Mouse (Mus musculus): ENCODE measurements around the gene Gipc1. TPM values are rescaled to one million over a fixed set of nuclear protein-coding genes. Genes with fewer than 3 reads are reported as not detected.

Gene Gipc1
- polyA plus RNA-seq, 1 experiment, result 12.2 TPM

DNA sequence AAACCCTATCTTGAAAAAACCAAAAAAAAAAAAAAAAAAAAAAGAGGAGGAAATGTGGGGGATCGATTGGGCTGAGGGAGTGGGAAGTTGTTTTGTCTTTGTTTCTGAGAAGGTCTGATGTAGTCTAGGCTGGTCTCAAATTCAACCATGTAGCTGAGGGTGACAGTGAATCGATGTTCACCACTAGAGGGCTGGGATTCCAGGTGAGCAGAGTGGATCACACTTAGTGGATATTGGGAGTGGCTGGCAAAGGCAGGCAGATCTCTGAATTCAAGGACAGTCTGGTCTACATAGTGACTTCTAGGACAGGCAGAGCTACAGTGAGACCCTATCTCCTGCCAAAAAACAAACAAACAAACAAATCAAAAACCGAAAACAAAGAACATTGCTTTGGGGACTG lies 27.7 kb upstream of the Gipc1 start:
- Histone ChIP-seq H3K27ac (ENCODE audit: control insufficient read depth, insufficient read depth, low read depth, low read length) (no peak overlapping the region), H3K27me3 (ENCODE audit: control insufficient read depth, insufficient read depth, low read length) (no peaks in the 10 kb centered on the region), H3K36me3 (ENCODE audit: control insufficient read depth, insufficient read depth, low read length) (no peaks in the 10 kb centered on the region), H3K4me1 (ENCODE audit: control insufficient read depth, insufficient read depth, low read length) (peaks cover 6% of the 10 kb centered on the region), H3K4me3 (ENCODE audit: control insufficient read depth, low read depth, low read length) (no peak overlapping the region)
- TF ChIP-seq CTCF (IDR thresholded peaks at IDR 0.05; ENCODE audit: control insufficient read depth, insufficient read depth, insufficient replicate concordance, low read depth, low read length) (no peak), POLR2A (IDR thresholded peaks at IDR 0.05; ENCODE audit: control insufficient read depth, low read depth, low read length) (no peak)

DNA sequence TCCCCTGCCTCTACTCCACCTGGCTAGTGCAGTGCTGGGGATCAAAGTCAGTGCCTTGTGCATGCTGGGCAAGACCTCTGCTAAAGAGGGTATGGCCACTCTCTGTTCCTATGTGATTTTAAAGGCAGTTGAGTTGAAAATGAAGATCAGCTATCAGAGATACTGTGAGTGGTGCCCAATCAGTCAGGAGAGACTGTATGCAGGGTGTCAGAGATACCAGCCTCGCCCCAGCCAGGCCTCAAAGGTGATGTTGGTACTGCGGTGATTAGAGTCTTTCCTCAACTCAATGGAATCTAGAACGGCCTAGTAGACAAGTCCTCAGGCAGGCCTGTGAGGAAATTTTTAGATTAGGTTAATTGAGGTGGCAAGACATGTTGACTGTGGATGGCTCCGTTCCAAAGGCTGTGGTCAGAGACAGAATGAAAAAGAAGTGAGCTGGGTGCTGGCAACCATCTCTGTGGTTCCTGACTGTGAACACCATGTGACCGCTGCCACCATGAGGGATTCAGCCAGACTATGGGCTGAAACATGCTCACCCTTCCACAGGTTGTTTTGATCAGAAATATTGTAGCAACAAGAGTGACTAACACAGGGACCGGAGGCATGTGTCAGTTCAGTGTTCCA lies 26.7 kb upstream of the Gipc1 start:
- TF ChIP-seq CTCF (IDR thresholded peaks at IDR 0.05; ENCODE audit: control insufficient read depth, insufficient read depth, insufficient replicate concordance, low read depth, low read length) (no peak), POLR2A (IDR thresholded peaks at IDR 0.05; ENCODE audit: control insufficient read depth, low read depth, low read length) (no peak)
- H3K4me1 ChIP-seq (ENCODE audit: control insufficient read depth, insufficient read depth, low read length), result peaks cover 6% of the 10 kb centered on the region
- H3K27me3 ChIP-seq (ENCODE audit: control insufficient read depth, insufficient read depth, low read length), result no peaks in the 10 kb centered on the region
- H3K27ac ChIP-seq (ENCODE audit: control insufficient read depth, insufficient read depth, low read depth, low read length), result no peak overlapping the region
- no peaks in the 10 kb centered on the region for H3K36me3 ChIP-seq (ENCODE audit: control insufficient read depth, insufficient read depth, low read length)
- H3K4me3 ChIP-seq (ENCODE audit: control insufficient read depth, low read depth, low read length), result no peak overlapping the region

DNA sequence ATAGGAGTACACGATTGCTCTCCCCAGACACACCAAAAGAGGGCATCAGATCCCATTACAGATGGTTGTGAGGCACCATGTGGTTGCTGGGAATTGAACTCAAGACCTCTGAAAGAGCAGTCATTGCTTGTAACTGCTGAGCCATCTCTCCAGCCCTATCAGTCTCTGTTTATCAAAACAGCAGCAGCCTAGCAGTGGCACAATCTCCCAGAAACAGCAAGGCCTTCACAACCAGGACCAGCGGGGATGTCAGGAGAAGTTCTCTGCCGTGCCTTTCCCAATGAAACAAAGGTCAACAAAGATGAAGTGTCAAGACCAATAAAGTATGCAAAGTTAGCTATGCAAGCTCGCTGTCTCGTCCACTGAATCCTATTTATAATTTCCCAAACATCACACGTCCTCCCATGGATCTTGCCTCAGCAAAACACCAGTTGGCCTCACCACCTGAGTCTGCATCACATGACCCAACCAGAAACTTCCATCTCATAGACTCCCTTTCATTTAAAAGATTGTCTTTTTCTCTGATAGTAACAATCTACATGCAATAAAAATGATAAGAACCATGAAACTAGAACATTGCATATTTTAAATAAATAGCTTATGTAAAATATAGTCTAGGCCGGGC lies 20.3 kb upstream of the Gipc1 start:
- Histone ChIP-seq H3K4me1 (ENCODE audit: control insufficient read depth, insufficient read depth, low read length) (no peaks in the 10 kb centered on the region), H3K4me3 (ENCODE audit: control insufficient read depth, low read depth, low read length) (no peak overlapping the region), H3K27ac (ENCODE audit: control insufficient read depth, insufficient read depth, low read depth, low read length) (no peak overlapping the region), H3K27me3 (ENCODE audit: control insufficient read depth, insufficient read depth, low read length) (no peaks in the 10 kb centered on the region), H3K36me3 (ENCODE audit: control insufficient read depth, insufficient read depth, low read length) (no peaks in the 10 kb centered on the region)
- TF ChIP-seq POLR2A (IDR thresholded peaks at IDR 0.05; ENCODE audit: control insufficient read depth, low read depth, low read length) (no peak), CTCF (IDR thresholded peaks at IDR 0.05; ENCODE audit: control insufficient read depth, insufficient read depth, insufficient replicate concordance, low read depth, low read length) (no peak)

DNA sequence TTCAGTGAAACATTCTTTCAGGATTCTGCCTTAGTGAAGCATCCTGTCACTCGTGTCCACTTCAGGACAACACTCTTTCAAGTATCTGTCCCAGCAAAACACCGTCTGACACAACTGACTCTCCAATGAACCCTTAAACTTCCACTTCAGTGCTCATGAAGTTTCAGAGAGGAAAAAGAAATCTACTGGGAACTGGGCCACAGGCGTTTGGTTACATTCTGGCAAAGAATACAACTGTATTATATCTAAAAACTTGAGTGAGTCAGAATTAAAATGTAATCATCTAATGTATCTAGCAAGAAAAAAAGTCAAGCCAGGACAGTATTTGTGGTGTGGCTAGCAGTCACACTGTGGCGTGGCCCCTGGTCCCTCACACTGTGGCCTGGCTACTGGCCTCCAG lies 13.6 kb upstream of the Gipc1 start:
- H3K36me3 ChIP-seq (ENCODE audit: control insufficient read depth, insufficient read depth, low read length), result no peaks in the 10 kb centered on the region
- H3K4me1 ChIP-seq (ENCODE audit: control insufficient read depth, insufficient read depth, low read length), result no peaks in the 10 kb centered on the region
- no peak overlapping the region for H3K27ac ChIP-seq (ENCODE audit: control insufficient read depth, insufficient read depth, low read depth, low read length)
- TF ChIP-seq POLR2A (IDR thresholded peaks at IDR 0.05; ENCODE audit: control insufficient read depth, low read depth, low read length), result no peak
- TF ChIP-seq CTCF (IDR thresholded peaks at IDR 0.05; ENCODE audit: control insufficient read depth, insufficient read depth, insufficient replicate concordance, low read depth, low read length), result no peak
- H3K4me3 ChIP-seq (ENCODE audit: control insufficient read depth, low read depth, low read length), result no peak overlapping the region
- no peaks in the 10 kb centered on the region for H3K27me3 ChIP-seq (ENCODE audit: control insufficient read depth, insufficient read depth, low read length)

DNA sequence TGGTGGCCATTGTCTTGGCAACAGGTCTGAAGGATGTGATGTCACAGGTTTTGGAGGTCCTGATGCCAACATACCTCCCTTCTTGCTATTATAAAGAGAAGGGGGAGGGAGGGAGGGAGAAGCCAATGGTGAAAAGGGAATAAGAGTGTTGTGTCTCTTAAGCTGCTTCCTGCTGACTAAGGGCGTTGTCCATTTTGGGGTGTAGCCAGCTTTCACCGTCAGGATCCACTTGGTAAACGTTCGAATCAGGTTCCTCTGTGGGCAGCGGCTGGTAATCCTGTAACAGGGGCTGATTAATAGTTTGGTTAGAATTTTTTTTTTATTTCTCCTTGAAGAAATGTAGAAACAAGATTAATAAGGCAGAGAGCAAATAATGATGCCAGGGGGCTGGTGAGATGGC lies 12.8 kb upstream of the Gipc1 start:
- H3K36me3 ChIP-seq (ENCODE audit: control insufficient read depth, insufficient read depth, low read length), result no peaks in the 10 kb centered on the region
- H3K4me1 ChIP-seq (ENCODE audit: control insufficient read depth, insufficient read depth, low read length), result no peaks in the 10 kb centered on the region
- no peak overlapping the region for H3K27ac ChIP-seq (ENCODE audit: control insufficient read depth, insufficient read depth, low read depth, low read length)
- TF ChIP-seq CTCF (IDR thresholded peaks at IDR 0.05; ENCODE audit: control insufficient read depth, insufficient read depth, insufficient replicate concordance, low read depth, low read length), result no peak
- TF ChIP-seq POLR2A (IDR thresholded peaks at IDR 0.05; ENCODE audit: control insufficient read depth, low read depth, low read length), result no peak
- H3K27me3 ChIP-seq (ENCODE audit: control insufficient read depth, insufficient read depth, low read length), result no peaks in the 10 kb centered on the region
- no peak overlapping the region for H3K4me3 ChIP-seq (ENCODE audit: control insufficient read depth, low read depth, low read length)

DNA sequence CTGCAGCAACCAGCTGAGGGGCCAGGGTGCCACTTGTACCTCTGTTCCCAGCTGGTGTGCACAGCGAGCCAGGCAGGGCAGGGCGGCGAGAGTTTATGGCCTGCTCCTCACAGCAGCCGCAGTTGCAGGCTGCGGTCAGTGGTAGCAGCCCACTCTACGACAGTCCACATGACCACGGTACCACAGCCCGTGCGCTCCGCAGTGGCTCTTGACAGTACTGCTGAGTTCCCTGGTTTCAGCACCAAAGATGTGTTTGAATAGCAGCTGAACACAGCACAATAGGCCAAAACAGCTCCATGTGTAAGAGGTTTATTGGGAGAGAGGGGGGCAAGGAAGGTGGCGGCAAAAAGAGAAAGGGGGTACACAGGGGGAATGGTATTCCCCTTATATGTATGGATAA lies 5.0 kb upstream of the Gipc1 start:
- no peak for TF ChIP-seq CTCF (IDR thresholded peaks at IDR 0.05; ENCODE audit: control insufficient read depth, insufficient read depth, insufficient replicate concordance, low read depth, low read length)
- no peak for TF ChIP-seq POLR2A (IDR thresholded peaks at IDR 0.05; ENCODE audit: control insufficient read depth, low read depth, low read length)
- no peak overlapping the region for H3K4me3 ChIP-seq (ENCODE audit: control insufficient read depth, low read depth, low read length)

DNA sequence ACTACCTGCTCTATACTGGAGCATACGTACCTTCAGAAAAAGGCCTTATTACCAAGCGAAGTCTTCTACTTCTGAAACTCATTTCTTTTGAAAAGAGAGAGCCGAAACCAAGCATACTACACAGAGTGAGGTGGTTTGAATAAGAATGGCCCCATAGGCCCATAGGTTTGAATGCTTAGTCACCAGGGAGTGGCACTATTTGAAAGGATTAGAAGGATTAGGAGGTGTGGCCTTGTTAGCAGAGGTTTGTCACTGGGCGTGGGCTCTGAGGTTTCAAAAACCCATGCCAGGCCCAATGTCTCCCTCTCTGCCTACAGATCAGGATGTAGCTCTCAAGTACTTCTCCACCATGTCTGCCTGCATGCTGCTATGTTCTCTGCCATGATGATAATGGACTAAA lies 4.4 kb upstream of the Gipc1 start:
- Histone ChIP-seq H3K36me3 (ENCODE audit: control insufficient read depth, insufficient read depth, low read length) (no peaks in the 10 kb centered on the region), H3K27me3 (ENCODE audit: control insufficient read depth, insufficient read depth, low read length) (no peaks in the 10 kb centered on the region), H3K27ac (ENCODE audit: control insufficient read depth, insufficient read depth, low read depth, low read length) (no peak overlapping the region), H3K4me1 (ENCODE audit: control insufficient read depth, insufficient read depth, low read length) (peaks cover 6% of the 10 kb centered on the region), H3K4me3 (ENCODE audit: control insufficient read depth, low read depth, low read length) (no peak overlapping the region)
- TF ChIP-seq POLR2A (IDR thresholded peaks at IDR 0.05; ENCODE audit: control insufficient read depth, low read depth, low read length), result no peak
- TF ChIP-seq CTCF (IDR thresholded peaks at IDR 0.05; ENCODE audit: control insufficient read depth, insufficient read depth, insufficient replicate concordance, low read depth, low read length), result no peak

More for the DNA sequence above, 5.0 kb upstream of the Gipc1 start:
- no peaks in the 10 kb centered on the region for H3K27me3 ChIP-seq (ENCODE audit: control insufficient read depth, insufficient read depth, low read length)
- peaks cover 2% of the 10 kb centered on the region for H3K4me1 ChIP-seq (ENCODE audit: control insufficient read depth, insufficient read depth, low read length)
- no peaks in the 10 kb centered on the region for H3K36me3 ChIP-seq (ENCODE audit: control insufficient read depth, insufficient read depth, low read length)
- H3K27ac ChIP-seq (ENCODE audit: control insufficient read depth, insufficient read depth, low read depth, low read length), result no peak overlapping the region
